Mouse (Mus musculus) adrenal gland, adult (tissue): ENCODE data around the gene Spata45.
"Not testable (repeated sequence)": the region's sequence is repeated elsewhere in the genome, so short reads cannot be mapped to it uniquely, and the experiment has no call there.

Experiments
- DNase-seq, 2 experiments: peaks; one replicate each; pipeline ENCODE4 v3.0.0; 2022 to 2023; ENCODE audit warnings: low spot score in 1 of 2; ENCODE audit not compliant: inconsistent age in 2 of 2

Gene Spata45

DNA sequence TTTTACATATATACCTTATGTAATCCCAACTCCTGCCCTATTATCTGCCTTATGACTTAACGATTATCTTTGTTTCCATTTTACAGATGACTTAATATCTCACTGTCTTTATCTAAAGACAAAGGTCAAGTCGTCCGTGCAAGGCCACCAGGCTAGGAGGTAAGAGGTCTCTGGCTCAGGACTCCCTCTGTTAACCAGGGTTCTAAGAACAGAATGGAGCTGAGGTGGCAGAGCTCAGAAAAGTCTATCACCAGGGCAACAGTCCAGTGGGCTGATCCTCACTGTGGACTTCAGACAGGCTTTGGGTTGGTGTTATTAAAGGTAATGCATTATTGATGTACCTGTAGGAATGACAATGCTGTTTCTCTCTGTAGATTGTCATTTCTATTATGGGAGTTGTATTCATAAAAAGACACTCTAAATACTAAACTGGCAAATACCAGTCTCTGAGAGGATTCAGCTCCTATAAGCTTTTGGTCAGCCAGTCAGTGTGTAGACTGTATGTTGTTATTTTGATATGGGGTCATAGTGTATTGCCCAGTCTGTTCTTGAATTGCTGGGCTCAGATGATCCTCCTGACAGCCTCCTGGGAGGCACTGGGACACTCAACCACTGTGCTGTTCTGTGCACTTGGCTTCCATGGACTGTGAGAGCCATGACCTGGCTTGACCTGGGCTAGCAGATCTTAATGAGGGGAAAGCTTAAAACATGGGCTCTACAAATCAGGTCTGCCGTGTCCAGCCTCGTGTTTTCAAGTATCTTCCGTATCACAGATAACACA lies at the start of gene Spata45:
Gene Spata45, plus strand, starts transcription at position 86 of the 781 bp plus-strand sequence.
- no peak for DNase-seq

DNA sequence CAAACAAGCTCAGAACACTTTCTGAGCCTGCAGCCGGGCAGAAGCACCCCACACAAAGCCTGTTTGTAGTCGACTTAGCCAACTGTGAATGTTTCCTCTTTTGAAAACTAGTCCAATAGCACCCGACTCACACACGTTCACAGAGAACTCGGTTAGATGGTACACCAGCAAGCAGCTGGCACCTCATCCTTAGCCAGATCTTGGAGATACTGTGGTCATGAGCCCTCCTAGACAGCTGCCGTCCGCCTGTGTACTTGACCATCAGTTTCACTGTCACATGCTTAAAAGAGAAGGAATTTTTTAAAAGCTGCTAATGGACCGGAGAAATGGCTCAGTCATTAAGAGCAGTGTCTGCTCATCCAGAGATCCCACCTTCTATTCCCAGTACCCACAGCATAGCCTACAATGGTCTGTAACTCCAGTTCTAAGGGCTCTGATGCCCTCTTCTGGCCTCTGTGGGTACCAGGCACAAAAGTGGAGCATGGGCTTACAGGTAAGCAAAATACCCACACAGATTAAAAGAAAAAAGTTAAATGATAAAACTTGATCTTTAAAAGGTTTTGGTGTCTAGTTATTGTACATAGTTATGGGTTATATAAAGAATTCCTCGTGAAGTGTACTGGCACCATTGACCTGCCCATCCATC lies 46.9 kb upstream of the Spata45 start:
- DNase-seq, result peak in 1 of 2 experiments; percentile 31

DNA sequence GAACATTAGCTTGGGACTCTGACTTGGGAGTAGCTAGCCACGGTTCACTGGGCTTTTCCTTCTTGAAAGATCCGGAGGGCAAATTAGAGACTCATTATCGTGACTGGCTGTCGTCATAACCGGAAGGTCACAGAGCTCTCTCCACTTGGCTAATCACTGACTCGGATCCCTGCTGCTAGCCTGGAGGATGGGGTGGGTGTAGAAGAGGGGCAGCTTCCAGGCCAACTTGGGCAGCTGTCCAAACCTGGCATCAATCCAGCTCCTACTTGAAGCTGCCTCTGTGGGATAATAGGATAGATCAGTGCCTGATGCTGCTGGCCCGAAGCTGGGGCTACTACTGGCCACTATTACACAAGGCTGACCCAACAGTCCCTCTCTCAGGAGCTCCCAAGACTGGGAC lies 40.9 kb upstream of the Spata45 start:
- peak; percentile 61 to 84 for DNase-seq

DNA sequence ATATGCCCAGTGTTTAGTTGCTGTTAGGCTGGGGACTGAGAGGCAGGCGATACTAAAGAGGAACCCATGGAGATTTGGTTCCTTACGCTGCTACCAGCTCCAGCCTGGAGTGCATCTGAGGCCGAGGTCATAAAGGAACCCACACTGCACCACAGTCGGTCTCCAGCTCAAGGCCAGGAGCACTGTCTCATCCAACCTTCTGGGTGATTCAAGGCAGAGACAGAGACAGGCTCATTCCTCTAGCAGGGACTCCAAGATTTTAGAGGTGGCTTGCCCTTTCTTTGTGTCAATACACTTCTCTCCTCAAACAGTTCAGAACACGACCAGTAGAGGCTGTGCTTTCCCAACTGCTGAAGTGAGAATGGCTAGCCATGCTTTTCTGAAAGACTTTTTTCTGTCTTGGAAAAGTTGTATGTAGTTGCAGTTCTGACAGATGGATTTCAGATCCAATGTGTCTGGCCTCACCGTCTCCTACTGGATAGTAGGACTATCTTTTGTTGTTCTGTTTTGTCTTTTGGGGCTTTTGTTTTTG lies 40.0 kb upstream of the Spata45 start:
- DNase-seq, result peak; percentile 57 to 66

DNA sequence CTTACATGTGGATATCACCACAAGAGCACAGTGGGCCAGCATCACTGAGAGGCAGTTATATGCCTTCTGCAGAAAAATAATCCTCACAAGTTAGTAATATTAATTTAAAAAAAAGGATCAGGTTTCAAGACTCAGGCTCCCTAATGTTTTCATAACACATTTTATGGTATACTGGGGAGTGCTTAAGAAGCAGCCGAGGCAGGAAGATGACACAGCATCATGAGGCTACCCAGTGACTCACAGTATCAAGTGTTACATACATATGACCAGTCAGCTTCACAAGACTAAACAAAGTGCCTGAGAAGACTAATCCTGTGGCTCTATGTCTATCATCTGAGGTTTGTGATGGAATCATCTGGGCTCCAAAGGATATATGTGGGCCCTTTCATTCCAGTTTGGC lies 38.4 kb upstream of the Spata45 start:
- no peak for DNase-seq

DNA sequence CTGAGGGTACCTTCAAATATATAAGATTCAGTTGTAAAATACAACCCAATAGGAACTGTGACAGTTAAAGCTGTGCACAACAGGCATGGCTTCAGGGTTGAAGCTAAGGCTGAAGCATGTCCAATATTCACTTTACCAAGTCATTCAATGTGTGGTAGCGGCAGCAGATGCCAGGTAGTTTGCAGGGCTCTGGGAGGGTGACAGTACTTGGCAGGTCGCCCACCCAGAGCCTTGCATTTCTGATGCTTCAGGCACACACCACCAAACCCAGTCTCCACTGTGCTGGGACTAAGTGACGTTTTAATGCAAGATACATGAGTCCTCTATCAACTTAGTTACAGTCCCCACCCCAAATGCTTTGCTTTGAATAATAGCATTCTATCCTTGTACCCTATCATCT lies 35.8 kb upstream of the Spata45 start:
- no peak for DNase-seq

DNA sequence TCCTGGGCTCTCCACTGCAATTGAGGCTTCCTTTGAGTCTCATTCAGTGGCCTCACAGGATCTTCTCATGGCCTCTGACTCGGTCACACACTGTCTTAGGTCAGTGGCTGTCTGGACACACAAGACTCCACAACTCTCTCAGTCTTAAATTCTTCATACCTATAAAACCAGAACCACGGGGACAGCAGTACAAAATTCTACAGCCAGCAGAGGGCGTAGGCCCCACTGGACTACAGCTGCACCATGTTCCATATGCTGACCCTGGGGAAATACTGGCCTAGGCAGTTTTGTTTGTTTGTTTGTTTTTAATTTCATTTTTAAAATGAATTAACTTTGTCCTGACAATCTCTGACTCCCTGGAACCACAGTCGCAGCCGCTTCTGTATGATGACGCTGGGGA lies 34.2 kb upstream of the Spata45 start:
- DNase-seq, result peak in 1 of 2 experiments; percentile 56

DNA sequence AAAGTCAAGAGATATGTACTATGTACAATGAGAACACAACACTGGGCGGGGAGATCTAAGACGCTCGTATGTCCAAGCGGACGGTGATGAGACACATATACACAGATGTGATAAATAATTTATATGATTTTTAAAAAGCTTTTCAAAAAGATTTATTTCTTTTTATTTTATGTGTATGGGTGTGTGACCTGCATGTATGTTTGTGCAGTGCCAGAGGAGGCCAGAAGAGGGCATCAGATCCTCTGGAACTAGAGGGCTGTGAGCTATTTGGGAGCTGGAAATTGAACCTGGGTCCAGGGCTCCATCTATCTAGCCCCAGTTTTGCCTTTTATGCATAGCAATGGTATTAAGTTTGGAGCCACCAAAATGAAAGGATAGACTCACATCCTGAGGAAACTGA lies 27.7 kb upstream of the Spata45 start:
- DNase-seq, result no peak

DNA sequence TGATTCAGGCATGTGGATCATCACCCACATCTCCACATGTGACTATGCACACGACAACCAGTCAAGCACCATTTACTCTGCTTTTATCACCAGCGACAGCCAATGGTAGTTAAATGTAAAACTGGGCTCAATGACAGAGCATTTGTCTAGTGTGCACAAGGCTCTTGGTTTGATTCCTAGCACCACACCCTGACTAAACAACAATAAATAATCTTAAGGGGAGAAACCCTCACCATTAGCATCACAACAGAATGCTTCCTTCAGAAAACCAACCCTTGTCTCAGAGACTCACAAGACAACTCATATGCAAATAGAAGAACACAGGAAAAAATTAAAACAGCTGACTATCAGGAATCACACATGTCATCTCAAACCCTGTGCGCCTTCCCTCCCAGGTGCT lies 22.2 kb upstream of the Spata45 start:
- DNase-seq, result no peak

DNA sequence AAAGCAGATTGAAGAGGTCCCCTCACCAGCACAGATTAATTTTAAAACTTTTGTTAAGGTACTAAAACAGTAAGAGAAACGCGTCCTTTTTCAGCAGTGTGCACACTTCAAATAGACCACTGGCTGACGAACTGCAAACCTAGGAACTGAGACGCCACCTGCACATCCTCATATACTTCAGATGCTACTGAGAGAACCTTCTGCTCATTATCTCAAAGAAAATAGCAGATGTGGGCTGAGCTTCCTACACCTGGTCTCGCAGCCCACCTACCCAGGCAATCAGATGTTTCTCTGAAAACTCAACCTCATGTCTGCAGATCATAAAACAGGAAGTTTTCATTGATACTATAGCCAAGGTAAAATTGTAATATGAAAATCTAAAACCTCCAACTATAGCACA lies 16.6 kb upstream of the Spata45 start:
- DNase-seq, result no peak

DNA sequence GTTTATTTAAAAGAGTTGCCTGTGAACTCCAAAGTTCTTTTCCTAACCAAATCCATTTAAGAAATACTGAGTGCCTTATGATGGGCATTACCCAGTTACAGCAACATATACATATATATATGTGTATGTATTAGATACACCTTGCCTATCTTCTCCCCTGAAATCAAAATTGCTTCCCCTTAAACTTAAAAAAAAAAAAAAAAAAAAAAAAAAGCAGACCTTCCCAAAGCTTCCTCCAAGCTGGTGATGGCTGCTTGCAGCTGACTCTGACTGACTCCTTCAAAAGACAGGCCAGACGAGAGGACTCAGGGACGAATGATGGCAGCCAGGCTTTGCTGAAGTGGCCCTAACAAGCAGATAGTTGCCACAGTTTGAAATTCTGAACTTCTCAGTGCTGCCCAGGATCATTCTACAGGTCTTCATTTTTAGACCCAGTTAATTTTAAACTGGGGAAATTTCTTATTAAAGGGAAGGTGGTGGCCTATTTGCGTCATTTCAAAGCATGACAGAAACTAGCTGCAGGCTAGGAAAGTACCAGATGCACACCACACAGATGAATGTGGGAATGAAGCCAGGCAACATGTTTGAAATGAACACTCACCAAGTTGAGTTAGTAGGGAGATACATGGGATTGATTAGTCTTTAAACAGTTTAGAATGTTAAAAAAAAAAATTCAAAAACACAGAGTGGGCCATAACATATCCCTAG lies 16.1 kb upstream of the Spata45 start:
- no peak for DNase-seq

DNA sequence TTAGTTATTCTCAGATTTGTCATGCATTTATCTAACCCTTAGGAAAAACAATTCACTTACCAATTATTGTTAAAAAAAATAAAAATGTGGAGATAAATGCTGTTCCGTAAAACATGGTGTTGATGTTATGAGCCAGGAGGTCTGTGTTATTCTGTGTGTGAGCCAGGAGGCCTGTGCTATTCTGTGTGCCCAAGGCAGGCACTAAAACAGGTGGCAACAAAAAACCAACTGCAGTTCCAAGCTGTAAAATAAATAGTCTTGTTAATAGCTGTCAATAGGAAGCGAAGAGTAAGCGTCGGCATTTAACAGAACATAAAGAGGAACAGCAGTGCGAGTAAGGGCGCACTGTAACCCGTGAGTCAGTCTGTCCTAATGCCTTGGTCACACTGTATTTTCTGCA lies 15.4 kb upstream of the Spata45 start:
- DNase-seq, result no peak

DNA sequence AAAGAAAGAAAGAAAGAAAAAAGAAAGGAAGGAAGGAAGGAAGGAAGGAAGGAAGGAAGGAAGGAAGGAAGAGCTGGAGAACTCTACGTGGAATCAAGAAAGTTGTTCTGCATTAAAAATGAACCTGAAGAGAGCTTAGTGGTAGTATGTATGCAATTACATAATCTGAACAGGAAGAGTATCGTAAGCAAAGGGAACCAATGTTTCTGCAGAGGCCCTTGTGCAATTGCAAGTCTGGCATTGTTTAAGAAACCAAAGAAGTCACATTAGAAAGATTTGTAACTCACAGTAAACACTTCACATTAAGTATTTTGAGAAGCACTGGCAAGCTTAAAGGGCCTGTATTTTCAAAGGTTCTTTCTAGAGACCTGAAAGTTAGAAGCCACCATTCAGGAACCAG lies 13.3 kb upstream of the Spata45 start:
- no peak for DNase-seq

DNA sequence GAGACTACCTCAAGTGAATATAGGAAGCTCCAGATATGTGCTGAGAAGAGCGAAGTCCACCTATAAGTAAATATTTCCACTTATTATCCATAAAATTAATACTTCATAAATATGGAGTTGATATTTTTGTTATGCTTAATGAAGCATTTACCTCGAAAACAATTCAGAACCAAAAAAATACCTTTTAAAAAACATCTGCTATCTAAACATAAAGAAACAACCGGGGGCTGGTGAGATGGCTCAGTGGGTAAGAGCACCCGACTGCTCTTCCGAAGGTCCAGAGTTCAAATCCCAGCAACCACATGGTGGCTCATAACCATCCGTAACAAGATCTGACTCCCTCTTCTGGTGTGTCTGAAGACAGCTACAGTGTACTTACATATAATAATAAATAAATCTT lies 12.6 kb upstream of the Spata45 start:
- not testable (repeated sequence) for DNase-seq

DNA sequence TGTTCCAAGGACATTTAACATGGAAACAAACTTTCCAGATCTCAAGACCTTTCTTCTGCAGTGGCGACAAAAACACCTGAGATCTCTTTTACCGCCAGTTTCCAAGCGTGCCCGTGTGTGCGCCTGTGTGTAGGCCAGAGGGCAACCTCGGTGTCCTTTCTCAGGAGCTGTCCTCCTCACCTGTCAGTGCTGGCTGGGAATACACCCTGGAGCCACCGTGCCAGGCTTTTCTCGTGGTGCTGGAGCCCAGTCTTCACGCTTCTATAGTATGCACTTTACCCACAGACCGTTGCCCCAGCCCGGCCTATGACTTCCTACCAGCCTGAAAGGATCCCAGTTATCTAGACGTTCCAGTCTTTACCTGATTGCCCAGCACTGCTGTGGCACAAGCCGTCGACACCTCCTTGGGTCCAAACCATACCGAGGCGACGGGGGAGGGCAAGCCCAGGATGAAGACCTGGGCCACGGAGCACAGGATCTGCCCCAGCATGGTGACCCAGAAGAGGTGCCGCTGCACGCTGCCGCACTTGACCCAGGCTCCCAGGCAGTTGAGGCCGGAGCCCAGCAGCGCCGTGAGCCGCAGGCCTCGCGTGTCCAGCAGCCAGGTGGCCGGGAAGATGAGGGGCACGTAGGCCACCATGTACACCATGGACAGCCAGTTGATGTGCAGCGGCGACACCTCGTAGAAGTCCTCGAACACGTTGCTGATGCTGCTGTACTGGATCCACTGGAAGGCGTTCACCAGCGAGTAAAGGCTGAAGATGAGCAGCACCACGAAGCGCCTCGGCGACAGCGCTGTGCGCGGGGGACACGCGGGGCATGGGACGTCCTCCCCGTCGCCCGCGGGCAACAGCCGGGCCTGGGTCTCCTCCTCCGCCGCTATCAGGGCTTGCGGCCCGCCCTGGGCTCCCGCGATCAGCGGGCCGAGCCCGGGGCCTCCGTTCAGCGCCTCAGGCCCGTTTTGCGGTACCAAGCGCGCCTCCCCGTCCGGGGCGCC lies 11.1 kb upstream of the Spata45 start:
- DNase-seq, result no peak

DNA sequence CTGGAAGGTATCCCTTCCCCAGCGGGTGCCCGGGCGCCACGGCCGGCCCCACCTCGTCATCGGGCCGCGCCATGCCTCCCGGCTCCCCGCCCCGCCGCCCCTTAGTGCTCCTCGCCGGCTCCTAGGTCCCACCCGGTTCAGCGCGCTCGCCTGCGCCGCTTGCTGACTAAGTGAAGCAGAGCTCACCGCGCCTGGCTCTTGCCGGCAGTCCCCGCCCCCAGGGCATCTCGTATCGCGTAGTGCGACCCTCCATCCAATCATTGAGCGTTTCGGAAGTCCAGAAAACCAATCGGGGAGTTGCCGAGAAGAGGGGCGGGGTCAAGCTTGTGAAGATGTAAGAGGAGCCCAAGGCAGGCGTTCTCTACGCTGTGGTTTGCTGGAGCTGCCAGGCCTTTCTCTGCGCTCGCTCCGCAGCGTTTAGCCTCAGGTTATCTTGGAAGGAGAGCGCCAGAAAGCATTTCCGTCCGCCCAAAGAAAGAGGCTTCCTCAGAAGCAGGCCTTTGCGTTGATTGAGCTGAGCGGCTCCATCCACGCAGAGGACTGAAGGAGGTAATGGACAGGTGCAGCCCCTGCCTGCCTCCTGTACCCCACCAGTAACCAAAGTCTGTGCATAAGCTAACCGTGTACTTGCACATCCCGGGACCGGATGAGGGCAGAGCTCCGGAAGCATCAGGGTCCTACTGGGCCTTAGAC lies 10.3 kb upstream of the Spata45 start, which contains the start of gene Flvcr1:
Gene Flvcr1, minus strand, starts transcription at position 138 of the 693 bp plus-strand sequence.
- peak; percentile 99 for DNase-seq

DNA sequence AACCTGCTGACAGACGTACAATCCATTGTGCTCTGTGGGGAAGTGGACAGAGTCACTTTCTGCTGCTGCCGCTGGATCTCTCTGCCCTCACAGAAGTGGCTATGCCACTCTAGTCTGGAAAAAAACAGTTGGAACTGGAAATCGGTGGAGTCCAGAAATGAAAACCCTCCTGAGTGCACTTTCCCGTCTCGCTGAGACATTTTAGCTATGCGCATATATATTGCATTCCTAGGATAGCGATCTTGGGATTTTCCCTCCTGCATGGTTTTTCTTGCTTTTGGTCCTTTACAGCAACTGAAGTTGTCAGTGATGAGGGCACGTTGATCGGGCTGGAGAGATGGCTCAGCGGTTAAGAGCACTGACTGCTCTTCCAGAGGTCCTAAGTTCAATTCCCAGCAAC lies 6.3 kb upstream of the Spata45 start:
- DNase-seq, result no peak

DNA sequence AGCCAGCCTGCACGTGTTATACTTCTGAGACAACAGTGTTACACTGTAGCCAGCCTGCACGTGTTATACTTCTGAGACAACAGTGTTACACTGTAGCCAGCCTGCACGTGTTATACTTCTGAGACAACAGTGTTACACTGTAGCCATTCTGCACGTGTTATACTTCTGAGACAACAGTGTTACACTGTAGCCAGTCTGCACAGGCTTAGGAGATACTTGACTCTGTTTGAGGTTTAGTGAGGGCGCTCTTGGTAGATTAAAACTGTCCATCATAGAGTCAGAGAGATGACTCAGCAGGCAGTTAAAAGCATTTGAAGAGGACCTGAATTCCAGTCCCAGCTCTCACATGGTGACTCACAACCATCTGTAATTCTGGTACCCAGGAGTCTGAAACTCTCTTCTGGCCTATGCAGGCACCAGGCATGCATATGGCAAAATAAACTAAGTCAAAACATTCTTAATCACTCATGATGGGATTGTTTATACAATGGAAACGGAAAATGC lies 5.5 kb upstream of the Spata45 start:
- peak; percentile 14 to 47 for DNase-seq

DNA sequence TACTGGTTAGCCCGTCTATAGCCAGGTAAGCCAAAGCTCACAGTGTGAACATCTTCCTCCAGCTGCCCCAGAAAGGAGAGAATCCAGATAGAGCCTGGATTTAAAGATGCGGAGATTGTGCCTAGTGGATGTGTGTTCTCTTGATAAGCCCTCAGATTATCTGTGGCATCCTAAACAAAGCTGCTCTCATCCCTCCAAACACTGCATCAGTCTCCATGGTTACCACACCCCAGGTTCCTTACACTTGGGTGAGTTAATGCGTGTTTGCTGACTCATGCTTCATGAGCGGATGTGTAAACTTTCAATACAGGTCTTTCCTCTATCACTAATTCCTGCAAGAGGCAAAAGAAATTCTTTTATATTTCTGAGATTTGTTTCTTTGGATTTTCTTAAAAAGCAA lies 790 bp upstream of the Spata45 start:
- no peak for DNase-seq

DNA sequence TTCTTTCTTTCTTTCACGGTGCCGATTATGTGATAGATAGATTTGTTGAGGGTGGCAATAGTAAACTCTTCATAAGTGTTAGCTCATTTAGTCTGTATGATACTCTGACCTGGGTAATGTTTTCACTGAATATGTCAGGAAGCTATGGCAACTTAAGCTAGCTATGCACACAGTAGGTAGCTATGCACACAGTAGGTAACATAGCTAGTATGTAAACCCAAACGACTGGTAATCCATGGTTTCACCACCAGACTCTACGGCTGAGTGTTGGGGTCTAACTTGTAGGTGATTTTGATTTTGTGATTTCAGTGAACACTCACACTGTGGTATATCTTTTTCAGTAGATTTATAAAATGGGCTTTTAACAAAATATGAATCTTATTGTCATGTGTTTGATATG lies 1.6 kb downstream of the Spata45 start:
- no peak for DNase-seq
